Mouse (Mus musculus): ENCODE data around the gene Rims1.
A peak's percentile ranks its signal among the peaks of the same experiment; 100 is the strongest.

Gene Rims1

GRCm38 (mm10) chr1:22377062-22377461, 428.7 kb downstream of the Rims1 start:
- no peak for DNase-seq (ENCODE audit: low spot score)

- DNase-seq (ENCODE audit: low spot score), result no peak
These were observed 449.6 kb downstream of the Rims1 start for GRCm38 (mm10) chr1:22356209-22356608.

DNA sequence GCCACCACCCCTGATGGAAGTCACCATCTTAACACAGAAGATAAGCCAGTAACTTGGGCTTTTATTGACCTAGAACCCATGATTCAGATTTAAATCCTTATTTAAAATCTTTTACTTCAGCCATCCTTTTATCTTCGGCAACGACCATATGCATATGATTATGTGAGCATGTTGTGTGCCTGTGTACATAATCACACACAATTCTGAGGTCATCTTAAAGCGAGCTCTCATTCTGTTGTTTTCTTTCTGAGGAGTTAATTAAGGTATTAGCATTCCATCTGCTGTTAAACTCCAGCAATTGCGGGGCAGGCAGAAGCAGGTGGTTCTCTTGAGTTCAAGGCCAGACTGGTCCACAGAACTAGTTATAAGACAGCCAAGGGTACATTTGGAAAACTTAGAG, 452.1 kb downstream of the Rims1 start:
- DNase-seq (ENCODE audit: low spot score), result no peak

- no peak for DNase-seq (ENCODE audit: low spot score)
These were observed 466.9 kb downstream of the Rims1 start for GRCm38 (mm10) chr1:22338914-22339313.

DNA sequence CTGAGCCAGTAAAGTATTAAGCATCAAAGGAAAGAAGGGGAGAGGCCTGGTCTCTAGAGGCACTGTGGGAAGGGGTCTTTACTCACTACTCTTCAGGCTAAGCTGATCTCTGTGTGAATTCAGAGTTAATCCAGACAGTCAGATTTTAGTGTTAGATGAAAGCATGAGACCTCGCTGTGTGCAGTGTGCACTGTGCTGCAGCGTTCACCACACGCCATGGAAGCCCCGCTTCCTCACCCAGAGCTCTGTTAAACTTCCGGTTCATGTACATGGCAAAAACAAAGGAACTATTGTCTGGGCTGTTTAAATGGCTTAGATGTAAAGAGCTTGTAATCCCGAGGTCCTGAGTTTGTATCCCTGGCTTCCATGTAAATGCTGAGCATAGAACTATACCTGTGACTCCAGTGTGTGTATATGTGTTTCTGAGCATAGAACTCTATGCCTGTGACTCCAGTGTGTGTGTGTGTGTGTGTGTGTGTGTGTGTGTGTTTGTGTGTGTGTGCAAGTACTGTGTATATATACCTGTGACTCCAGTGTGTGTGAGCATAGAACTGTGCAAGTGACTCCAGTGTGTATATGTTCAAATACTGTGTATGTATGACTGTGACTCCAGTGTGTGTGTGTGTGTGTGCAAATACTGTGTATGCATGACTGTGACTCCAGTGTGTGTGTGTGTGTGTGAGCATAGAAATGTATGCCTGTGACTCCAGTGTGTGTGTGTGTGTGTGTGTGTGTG, 484.7 kb downstream of the Rims1 start:
- DNase-seq (ENCODE audit: low spot score), result no peak

GRCm38 (mm10) chr1:22315537-22315936, 490.3 kb downstream of the Rims1 start:
- DNase-seq (ENCODE audit: low spot score), result no peak

GRCm38 (mm10) chr1:22311471-22311870, 494.3 kb downstream of the Rims1 start:
- DNase-seq (ENCODE audit: low spot score), result no peak

DNA sequence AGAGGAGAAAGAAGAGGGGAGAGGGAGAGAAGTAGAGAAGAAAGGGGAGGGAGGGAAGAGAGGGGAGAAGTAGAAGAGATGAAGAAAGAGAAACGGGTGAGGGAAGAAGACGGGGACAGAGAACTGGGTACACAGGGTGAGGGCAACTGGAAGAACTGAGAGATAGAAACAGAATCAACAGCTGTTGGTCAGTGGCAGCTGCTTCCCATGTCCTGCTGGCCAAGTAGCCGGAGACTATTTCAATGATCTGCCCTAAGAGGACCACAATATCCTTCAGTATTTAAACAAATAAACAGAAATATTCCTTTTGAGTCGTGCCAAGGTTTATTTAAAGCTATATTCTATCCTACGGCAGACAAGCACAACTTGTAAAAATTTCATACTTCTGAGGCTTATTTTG, 499.3 kb downstream of the Rims1 start:
- DNase-seq (ENCODE audit: low spot score), result no peak

GRCm38 (mm10) chr1:22305932-22306331, 499.9 kb downstream of the Rims1 start:
- DNase-seq (ENCODE audit: low spot score), result no peak

DNA sequence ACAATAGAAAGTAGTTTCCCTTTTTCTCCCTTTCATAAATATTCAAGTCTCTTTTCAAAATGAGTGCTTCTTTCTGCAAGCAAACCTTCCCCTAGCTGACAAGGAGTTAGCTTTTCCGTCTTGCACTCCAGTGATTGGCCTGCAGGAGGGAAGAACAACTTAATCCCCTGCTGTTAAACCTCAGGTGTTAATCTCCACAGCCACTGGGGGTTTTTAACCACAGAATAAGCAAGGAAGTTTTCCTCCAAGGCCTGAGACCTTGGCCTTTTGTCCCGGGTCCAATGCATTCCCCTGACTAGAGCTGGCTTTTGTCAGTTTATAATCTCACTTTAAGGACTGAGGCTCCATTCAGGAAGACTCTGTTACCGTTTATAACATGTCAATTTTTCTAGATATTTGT, 511.8 kb downstream of the Rims1 start:
- DNase-seq (ENCODE audit: low spot score), result no peak

- DNase-seq (ENCODE audit: low spot score), result no peak
These were observed 512.5 kb downstream of the Rims1 start for GRCm38 (mm10) chr1:22293310-22293709.

GRCm38 (mm10) chr1:22286807-22287206, 519.0 kb downstream of the Rims1 start:
- DNase-seq (ENCODE audit: low spot score), result no peak

- DNase-seq (ENCODE audit: low spot score), result no peak
These were observed 525.8 kb downstream of the Rims1 start for GRCm38 (mm10) chr1:22279954-22280353.

GRCm38 (mm10) chr1:22274081-22274480, 531.7 kb downstream of the Rims1 start:
- no peak for DNase-seq (ENCODE audit: low spot score)

DNA sequence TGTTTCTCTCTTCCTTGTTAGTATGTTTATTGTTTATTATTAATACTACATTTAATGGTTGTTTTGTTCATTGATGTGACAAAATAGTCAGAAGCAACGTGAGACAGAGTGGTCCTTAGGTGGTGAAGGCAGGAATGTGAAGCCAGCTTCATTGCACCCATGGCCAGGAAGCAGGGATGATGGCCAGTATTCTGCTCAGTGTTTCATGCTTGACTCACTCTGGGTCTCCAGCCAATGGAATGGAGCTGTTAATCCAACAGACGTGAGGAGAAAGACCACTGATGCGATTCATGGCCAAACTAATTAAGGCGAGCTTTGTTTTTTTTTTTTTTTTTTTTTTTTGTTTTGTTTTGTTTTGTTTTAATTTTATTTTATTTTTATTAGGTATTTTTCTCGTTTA, 535.7 kb downstream of the Rims1 start:
- DNase-seq (ENCODE audit: low spot score), result no peak

DNA sequence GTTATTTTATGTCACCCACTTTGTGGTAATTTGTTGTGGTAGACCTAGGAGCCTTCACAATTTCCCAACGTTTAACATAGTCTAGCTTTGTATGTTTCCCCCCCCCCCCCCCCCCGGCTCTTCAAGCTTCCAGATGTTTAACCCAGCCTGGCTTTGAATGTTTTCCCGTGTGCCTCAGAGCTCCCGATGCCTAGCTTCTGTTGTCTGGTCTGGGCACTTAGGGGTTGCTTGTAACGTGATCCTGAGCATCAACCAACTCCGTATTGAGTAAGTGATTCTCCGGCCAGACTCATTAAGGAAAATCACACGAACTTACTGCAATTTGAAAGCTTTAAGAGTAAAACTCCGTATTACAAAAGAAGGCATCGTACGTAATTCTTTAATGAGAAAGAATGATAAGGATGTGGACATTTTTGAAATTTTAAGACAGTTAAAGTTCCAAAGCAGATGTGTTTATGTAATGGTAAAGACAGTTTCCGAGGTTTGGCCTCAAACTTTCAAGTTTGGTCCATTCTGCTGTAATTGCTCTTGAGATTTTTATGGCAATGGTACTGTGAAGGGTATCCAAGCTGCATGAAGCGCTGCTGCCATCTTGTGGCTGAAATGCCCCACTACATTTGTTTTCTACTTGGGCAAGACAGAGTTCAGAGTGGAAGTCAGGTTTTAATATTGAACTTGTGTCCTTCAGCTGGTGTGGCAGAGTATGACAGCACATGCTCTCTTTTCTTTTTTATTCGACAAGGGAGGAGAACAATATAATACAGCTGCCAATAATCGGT, 537.0 kb downstream of the Rims1 start:
- peak; percentile 87 for DNase-seq (ENCODE audit: low spot score)

DNA sequence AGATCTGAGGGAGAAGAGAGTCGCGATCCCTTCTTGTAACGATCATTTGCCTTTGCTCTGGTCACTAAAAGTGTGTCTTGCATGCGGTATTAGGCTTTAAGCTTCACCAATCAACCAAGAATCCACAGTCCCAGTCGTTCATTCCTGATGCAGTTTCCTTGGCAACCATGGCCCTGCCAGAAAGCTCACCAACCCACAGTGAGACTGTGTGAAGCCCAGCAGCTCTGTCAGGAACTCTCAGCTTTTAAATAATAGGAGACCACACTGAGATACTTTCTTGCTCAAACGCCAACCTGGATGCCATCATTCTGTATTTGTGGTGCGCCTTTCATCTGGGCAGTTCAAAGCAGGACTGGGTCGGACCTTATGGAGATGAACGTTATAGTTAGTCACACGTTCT, 539.3 kb downstream of the Rims1 start:
- no peak for DNase-seq (ENCODE audit: low spot score)

DNA sequence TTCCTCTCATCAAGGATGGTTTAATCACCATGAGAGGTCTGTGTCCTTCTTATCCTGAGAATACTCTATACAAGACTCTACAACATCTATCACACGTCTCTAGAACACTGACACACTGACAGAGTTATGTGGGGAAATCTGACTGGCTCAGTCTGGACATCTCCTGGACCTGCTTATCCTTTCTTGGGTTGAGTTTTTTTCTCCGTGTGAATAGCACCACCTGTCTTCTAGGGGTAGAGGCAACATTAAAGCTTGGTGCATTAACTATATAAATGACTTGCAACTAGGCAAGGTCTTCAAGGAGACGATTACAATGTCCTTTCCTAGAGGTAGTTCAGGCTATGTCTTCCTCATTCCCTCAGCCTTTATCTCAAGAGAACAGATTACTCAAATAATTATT, 540.3 kb downstream of the Rims1 start:
- DNase-seq (ENCODE audit: low spot score), result no peak

DNA sequence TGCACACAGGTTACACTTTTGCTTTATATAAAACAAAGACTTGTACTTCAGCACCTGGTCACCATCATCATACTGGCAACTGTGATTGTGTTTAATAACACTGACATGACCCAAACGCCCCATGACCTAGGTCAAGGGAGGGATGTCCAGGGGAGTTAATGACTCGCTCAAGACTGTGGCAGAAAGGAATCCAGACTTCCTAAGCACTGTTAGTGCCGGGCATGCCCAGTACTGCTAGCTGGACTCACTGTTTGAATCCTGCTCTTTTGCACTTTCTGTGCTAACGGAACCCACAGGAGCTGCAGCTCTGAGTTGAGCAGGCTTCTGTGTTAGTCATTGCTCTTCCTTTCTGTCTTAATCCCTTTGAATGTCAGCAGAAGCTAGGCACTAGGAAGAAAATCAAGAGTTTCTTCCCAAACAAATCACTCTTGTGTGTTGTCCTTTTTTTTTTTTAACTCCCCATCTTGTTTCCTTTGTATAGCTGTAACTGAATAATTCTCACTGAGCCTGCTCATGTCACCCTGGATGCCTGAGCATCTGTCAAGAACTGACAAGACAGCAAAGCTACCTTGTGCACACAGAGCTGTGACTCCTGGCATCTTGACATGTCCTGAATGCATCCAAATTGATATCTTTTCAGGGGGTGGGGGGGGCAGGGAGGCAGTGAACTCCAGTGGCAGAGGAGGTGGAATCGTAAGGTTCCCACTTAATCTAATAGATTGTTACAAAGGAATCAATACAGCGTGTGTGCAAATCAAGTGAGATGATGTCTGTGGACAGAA, 543.4 kb downstream of the Rims1 start:
- no peak for DNase-seq (ENCODE audit: low spot score)

DNA sequence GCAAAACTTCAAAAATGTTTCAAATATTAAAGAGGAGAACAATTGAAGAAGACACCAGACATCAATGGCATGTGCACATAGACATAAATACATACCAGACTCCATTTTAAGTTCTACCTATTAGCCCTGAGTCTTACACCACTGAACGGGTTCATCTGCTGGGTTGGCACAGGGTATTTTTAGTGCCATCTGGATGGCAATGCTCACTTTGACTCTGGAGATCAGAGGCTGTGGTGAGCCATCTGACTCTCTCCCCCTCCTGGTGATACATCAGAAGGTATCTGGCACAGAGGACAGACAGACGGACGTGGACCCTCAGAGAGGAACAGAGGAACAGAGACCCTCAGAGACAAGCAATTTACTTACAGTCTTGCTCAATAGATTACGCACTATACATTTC, 544.1 kb downstream of the Rims1 start:
- DNase-seq (ENCODE audit: low spot score), result no peak

DNA sequence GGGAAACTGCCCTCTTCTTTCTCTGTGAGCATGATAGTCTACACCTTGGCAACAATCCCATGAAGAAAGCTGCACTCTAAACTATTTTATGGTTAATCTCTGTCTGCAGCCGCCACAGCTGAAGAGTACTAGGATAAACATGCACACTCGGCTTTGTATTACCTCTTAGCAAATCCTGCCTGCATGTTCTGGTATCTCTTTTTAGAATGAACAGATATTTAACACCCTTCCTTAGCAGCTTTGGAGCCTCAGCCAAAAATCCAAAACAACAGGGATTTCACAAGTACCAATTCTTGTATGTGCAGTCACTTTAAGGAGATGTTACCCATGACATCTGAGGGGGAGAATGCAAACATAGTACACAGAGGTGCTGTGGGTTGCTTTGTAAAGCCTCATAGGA, 545.5 kb downstream of the Rims1 start:
- no peak for DNase-seq (ENCODE audit: low spot score)

GRCm38 (mm10) chr1:22258356-22258755, 547.4 kb downstream of the Rims1 start:
- DNase-seq (ENCODE audit: low spot score), result no peak

- DNase-seq (ENCODE audit: low spot score), result no peak
These were observed 551.5 kb downstream of the Rims1 start for GRCm38 (mm10) chr1:22254278-22254677.
